Mouse (Mus musculus) embryonic facial prominence, embryonic 15.5 days (tissue): ENCODE measurements around the gene Hip1r. TPM values are rescaled to one million over a fixed set of nuclear protein-coding genes. Genes with fewer than 3 reads are reported as not detected.
"Not testable (repeated sequence)": the region's sequence is repeated elsewhere in the genome, so short reads cannot be mapped to it uniquely, and the experiment has no call there.

Source experiments
- ATAC-seq: fragments of 200-750 bp; cut with Nextera tagmentation; 2 replicates; pipeline ENCODE4 v1.8.0; 2017; ENCODE audit warnings: low read depth, moderate TSS enrichment; ENCODE audit not compliant: insufficient number of reproducible peaks, low FRiP score, low TSS enrichment
- H3K27ac ChIP-seq: fragments of 300-500 bp; sonication (generic); replicated peaks from 2 replicates; pipeline ENCODE4 v1.5.1; 2015; ENCODE audit warnings: mild to moderate bottlenecking, inconsistent platforms
- H3K27me3 ChIP-seq: fragments of 300-500 bp; sonication (generic); 2 replicates; pipeline ENCODE4 v1.6.1; 2015; ENCODE audit warnings: inconsistent platforms
- H3K36me3 ChIP-seq: fragments of 300-500 bp; sonication (generic); 2 replicates; pipeline ENCODE4 v1.6.1; 2015; ENCODE audit warnings: mild to moderate bottlenecking, inconsistent platforms
- H3K4me1 ChIP-seq: fragments of 300-500 bp; sonication (generic); 2 replicates; pipeline ENCODE4 v1.6.1; 2015; ENCODE audit warnings: inconsistent platforms
- H3K4me2 ChIP-seq: fragments of 300-500 bp; sonication (generic); replicated peaks from 2 replicates; pipeline ENCODE4 v1.6.1; 2015; ENCODE audit warnings: mild to moderate bottlenecking, inconsistent platforms
- H3K4me3 ChIP-seq: fragments of 300-500 bp; sonication (generic); replicated peaks from 2 replicates; pipeline ENCODE4 v1.5.1; 2015; ENCODE audit warnings: mild to moderate bottlenecking, inconsistent platforms
- H3K9ac ChIP-seq: fragments of 300-500 bp; sonication (generic); 2 replicates; pipeline ENCODE4 v1.6.1; 2015; ENCODE audit warnings: inconsistent platforms
- H3K9me3 ChIP-seq: fragments of 300-500 bp; sonication (generic); replicated peaks from 2 replicates; pipeline ENCODE4 v1.6.1; 2016; ENCODE audit warnings: inconsistent platforms
- WGBS: fragments of 180-500 bp; shearing (Covaris S2); methylation state at CpG from one replicate; pipeline ENCODE4 v1.1.7; 2015; 5-methylcytosine and 5-hydroxymethylcytosine counted together
- microRNA-seq: library from miRNA; unstranded; fragments of <30 nt; microRNA quantifications from one replicate; pipeline ENCODE4, GENCODE M21; 2016; ENCODE audit warnings: borderline number of aligned reads
- polyA plus RNA-seq: library from polyadenylated mRNA; unstranded; fragments of >200 nt; fragmentation: Nextera tagmentation; extraction: Ambion mirVana; gene quantifications from 2 replicates; pipeline ENCODE4 v1.2.1, GENCODE M21; 2015

Gene Hip1r
- polyA plus RNA-seq, 1 experiment from 2014 or later = 14.2 TPM

DNA sequence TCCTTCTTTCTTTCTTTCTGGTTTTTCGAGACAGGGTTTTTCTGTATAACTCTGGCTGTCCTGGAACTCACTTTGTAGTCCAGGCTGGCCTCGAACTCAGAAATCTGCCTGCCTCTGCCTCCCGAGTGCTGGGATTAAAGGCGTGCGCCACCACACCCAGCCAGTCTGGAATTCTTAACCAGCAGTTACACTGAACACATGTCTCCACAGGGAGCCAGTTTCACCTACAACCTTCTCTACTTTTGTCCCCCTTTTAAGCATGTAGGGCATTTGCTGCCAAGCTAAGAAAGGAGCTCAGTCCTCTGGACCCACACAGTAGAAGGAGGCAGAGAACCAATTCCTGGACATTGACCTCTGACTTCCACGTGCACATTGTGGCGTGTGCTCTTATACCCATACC is 79.2 kb downstream of the Hip1r start:
- H3K9ac ChIP-seq, ATAC-seq, H3K4me2 ChIP-seq, H3K27ac ChIP-seq, H3K36me3 ChIP-seq, H3K9me3 ChIP-seq, H3K27me3 ChIP-seq, H3K4me3 ChIP-seq: not testable (repeated sequence)
- peaks cover 16% of the 10 kb centered on the region for H3K4me1 ChIP-seq
- WGBS = 94% methylated on average over 7 of the region's 7 CpGs

Small RNA genes within 50 kb of the gene (microRNA-seq; reads per million reads assigned to microRNA genes)
- not detected for gene Mir7032

Other genes starting within 250 kb of the Hip1r start
- 111 and 113 TPM in 2 replicates for gene Rsrc2, start 224.2 kb upstream of the Hip1r start, polyA plus RNA-seq
- 19.8 and 19.9 TPM in 2 replicates for gene Kntc1, start 223.9 kb upstream of the Hip1r start, polyA plus RNA-seq
- gene Hcar2, start 108.1 kb upstream of the Hip1r start, polyA plus RNA-seq = 5.0 and 7.5 TPM in 2 replicates
- gene Hcar1, start 93.6 kb upstream of the Hip1r start, polyA plus RNA-seq = 0.76 and 0.97 TPM in 2 replicates
- gene Denr, start 66.5 kb upstream of the Hip1r start, polyA plus RNA-seq = 128 TPM in 2 replicates
- 1.9 and 2.9 TPM in 2 replicates for gene Gm43518, start 46.2 kb upstream of the Hip1r start, polyA plus RNA-seq
- gene Ccdc62, start 42.9 kb upstream of the Hip1r start, polyA plus RNA-seq = 5.4 and 7.5 TPM in 2 replicates
- gene Vps37b, start 58.6 kb downstream of the Hip1r start, polyA plus RNA-seq = 37.7 and 39.1 TPM in 2 replicates
- 2.4 and 2.9 TPM in 2 replicates for gene Abcb9, start 122.2 kb downstream of the Hip1r start, polyA plus RNA-seq
- 21.8 and 25.7 TPM in 2 replicates for gene Ogfod2, start 138.7 kb downstream of the Hip1r start, polyA plus RNA-seq
- gene Arl6ip4, start 142.5 kb downstream of the Hip1r start, polyA plus RNA-seq = 96.2 and 103 TPM in 2 replicates